Mouse (Mus musculus): ENCODE measurements at regions not wholly inside any gene's neighbourhood (a gene's known extent, or its start where the extent isn't known, plus 50 kb on each side); places are given as distances from the start of the nearest gene placed in this dataset.

DNA sequence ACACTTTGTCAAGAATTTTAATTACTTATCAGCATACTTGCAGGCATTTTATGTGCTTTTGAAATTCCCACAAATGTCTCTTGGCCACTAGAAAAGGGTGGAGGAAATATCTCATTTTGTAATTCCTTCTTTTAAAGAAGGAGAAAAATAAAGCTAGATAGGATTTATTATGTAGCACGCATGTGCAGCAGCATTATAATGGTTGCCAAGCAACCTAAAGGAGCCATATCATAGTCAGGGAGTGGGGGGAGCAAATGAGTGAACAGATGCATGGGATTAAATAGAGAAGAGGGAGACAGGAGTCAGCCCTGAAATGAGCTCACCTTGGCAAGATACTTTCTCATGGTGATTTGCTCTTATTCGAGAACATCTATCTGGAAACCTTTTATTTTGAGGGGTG is 483.0 kb upstream of the Pou3f2 start:
- no peak overlapping the region for H3K9ac ChIP-seq (replicated peaks; ENCODE audit: low read depth, low read length)
- no peaks in the 10 kb centered on the region for H3K9me3 ChIP-seq (replicated peaks; ENCODE audit: control insufficient read depth, low read length)
- no peak overlapping the region for H3K27ac ChIP-seq (ENCODE audit: low read depth)
- no peak overlapping the region for H3K4me3 ChIP-seq (ENCODE audit: low read depth, low read length)
- TF ChIP-seq CTCF (IDR thresholded peaks at IDR 0.05; ENCODE audit: low read depth) (no peak), EP300 (IDR thresholded peaks at IDR 0.05; ENCODE audit: low read depth) (no peak)
- no peak for DNase-seq (ENCODE audit: low spot score)
- no peak for ATAC-seq (ENCODE audit: insufficient read depth, low read depth)
- H3K27me3 ChIP-seq (ENCODE audit: control insufficient read depth, insufficient read depth, low read length) = no peaks in the 10 kb centered on the region
- WGBS = 60% methylated on average over 2 of the region's 2 CpGs
- H3K4me2 ChIP-seq (ENCODE audit: low read depth, low read length) = no peak overlapping the region
- no peaks in the 10 kb centered on the region for H3K4me1 ChIP-seq (ENCODE audit: control insufficient read depth, insufficient read depth)
- H3K36me3 ChIP-seq (replicated peaks; ENCODE audit: control insufficient read depth, insufficient read depth, low read length) = no peaks in the 10 kb centered on the region

DNA sequence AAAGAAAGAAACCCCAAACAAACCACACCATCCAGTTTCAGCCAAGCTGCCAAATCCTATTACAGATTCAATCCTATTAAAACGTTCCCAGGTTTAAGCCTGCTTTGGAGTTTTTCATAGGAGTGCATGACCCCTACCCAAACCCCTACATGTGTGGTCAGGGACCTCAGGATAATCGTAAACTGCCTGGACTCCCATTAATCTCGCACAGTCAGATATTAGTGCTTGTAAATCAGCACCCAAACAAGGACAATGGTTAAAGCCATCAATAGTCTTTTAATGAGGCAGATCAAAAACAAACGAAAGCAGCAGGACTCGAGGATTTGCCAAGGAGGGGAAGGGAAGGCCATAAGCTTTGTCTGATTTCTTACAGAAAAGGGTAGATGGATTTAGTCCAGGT is 482.3 kb upstream of the Pou3f2 start:
- Histone ChIP-seq H3K4me2 (ENCODE audit: low read depth, low read length) (no peak overlapping the region), H3K27me3 (ENCODE audit: control insufficient read depth, insufficient read depth, low read length) (no peaks in the 10 kb centered on the region), H3K9me3 (replicated peaks; ENCODE audit: control insufficient read depth, low read length) (no peaks in the 10 kb centered on the region), H3K4me3 (ENCODE audit: low read depth, low read length) (no peak overlapping the region), H3K27ac (ENCODE audit: low read depth) (no peak overlapping the region), H3K9ac (replicated peaks; ENCODE audit: low read depth, low read length) (no peak overlapping the region), H3K36me3 (replicated peaks; ENCODE audit: control insufficient read depth, insufficient read depth, low read length) (no peaks in the 10 kb centered on the region), H3K4me1 (ENCODE audit: control insufficient read depth, insufficient read depth) (no peaks in the 10 kb centered on the region)
- WGBS = 38% methylated on average over 5 of the region's 5 CpGs
- no peak for DNase-seq (ENCODE audit: low spot score)
- ATAC-seq (ENCODE audit: insufficient read depth, low read depth) = no peak
- TF ChIP-seq EP300 (IDR thresholded peaks at IDR 0.05; ENCODE audit: low read depth) (no peak), CTCF (IDR thresholded peaks at IDR 0.05; ENCODE audit: low read depth) (no peak)

DNA sequence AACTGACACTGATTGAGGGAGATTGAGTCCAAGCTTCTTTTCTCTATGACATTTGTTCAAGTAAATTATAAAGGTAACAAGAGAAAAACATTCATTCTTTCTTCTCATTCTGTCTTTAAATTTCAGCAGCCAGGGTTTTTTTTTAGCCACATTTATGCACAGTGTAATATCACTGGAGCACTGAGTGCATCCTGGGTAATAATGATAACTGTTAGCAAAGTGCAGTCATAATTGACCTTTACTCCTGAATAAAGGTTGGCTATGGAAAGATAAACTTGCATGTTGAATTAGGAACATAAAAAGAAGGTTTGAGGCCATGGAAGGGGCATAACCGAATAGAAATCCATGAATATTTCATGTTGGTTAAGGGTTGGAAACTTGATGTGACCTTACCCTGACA is 461.3 kb upstream of the Pou3f2 start:
- H3K4me3 ChIP-seq (ENCODE audit: low read depth, low read length) = no peak overlapping the region
- 72% methylated on average over 1 of the region's 1 CpGs for WGBS
- ATAC-seq (ENCODE audit: insufficient read depth, low read depth) (no peak), DNase-seq (ENCODE audit: low spot score) (no peak)
- no peaks in the 10 kb centered on the region for H3K9me3 ChIP-seq (replicated peaks; ENCODE audit: control insufficient read depth, low read length)
- no peak overlapping the region for H3K4me2 ChIP-seq (ENCODE audit: low read depth, low read length)
- no peak overlapping the region for H3K27ac ChIP-seq (ENCODE audit: low read depth)
- no peak overlapping the region for H3K9ac ChIP-seq (replicated peaks; ENCODE audit: low read depth, low read length)
- peaks cover 12% of the 10 kb centered on the region; the same call in 1 of the 2 replicates for H3K4me1 ChIP-seq (ENCODE audit: control insufficient read depth, insufficient read depth)
- no peaks in the 10 kb centered on the region for H3K27me3 ChIP-seq (ENCODE audit: control insufficient read depth, insufficient read depth, low read length)
- TF ChIP-seq CTCF (IDR thresholded peaks at IDR 0.05; ENCODE audit: low read depth) (no peak), EP300 (IDR thresholded peaks at IDR 0.05; ENCODE audit: low read depth) (no peak)
- no peaks in the 10 kb centered on the region for H3K36me3 ChIP-seq (replicated peaks; ENCODE audit: control insufficient read depth, insufficient read depth, low read length)

DNA sequence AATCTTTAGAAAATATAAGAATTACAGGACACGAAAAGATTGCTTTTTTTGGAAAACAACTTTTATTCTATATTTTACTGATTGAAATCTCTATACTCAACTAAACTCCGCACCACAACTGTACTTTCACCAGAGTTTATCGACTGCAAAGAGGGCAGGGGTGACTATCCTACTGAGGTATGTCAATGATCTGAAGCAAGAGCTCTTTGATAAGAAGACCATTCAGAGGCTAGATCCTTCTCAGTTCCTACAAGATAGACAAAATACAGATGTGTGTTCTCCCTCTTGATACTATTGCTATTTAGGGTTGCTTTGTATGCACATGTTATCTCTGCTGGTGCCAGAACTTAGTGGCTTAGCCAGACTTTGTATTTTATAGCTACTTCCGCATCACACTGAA is 460.7 kb upstream of the Pou3f2 start:
- H3K27me3 ChIP-seq (ENCODE audit: control insufficient read depth, insufficient read depth, low read length) = no peaks in the 10 kb centered on the region
- no peak overlapping the region for H3K4me3 ChIP-seq (ENCODE audit: low read depth, low read length)
- 52% methylated on average over 4 of the region's 4 CpGs for WGBS
- TF ChIP-seq CTCF (IDR thresholded peaks at IDR 0.05; ENCODE audit: low read depth) (no peak), EP300 (IDR thresholded peaks at IDR 0.05; ENCODE audit: low read depth) (no peak)
- H3K9ac ChIP-seq (replicated peaks; ENCODE audit: low read depth, low read length) = no peak overlapping the region
- no peak overlapping the region for H3K27ac ChIP-seq (ENCODE audit: low read depth)
- H3K9me3 ChIP-seq (replicated peaks; ENCODE audit: control insufficient read depth, low read length) = no peaks in the 10 kb centered on the region
- H3K36me3 ChIP-seq (replicated peaks; ENCODE audit: control insufficient read depth, insufficient read depth, low read length) = no peaks in the 10 kb centered on the region
- ATAC-seq (ENCODE audit: insufficient read depth, low read depth) (no peak), DNase-seq (ENCODE audit: low spot score) (no peak)
- H3K4me1 ChIP-seq (ENCODE audit: control insufficient read depth, insufficient read depth) = peaks cover 12% of the 10 kb centered on the region; the same call in 1 of the 2 replicates
- no peak overlapping the region for H3K4me2 ChIP-seq (ENCODE audit: low read depth, low read length)

DNA sequence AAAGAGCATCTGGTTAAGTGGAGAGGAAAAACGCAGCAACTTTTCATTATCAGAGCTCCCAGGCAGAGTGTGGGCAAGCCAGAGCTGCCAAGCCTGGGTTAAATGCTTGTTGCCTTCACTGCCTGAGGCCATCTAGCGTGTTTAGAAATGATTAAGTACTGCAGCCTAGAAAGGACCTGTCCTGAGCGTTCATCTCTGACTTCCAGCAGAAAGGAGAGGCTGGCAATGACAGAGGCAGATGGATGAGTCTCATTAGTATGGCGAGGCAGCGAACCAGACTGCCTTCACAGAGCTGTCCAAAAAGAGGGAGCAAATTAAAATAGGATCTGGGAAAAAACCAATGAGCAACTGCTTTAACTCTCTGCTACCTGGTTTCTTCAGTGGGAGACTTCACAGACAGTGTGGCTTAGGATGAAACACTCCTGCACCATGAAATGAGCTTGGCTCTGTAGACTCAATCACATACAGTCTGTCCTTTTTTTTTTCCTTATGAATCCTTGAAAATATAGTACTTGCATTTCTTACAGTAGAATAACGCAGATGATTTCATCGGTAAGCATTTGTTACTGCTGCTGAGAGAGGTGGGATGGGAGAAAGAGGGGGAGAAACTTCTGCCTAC is 458.7 kb upstream of the Pou3f2 start:
- Histone ChIP-seq H3K4me2 (ENCODE audit: low read depth, low read length) (no peak overlapping the region), H3K27ac (ENCODE audit: low read depth) (no peak overlapping the region), H3K4me1 (ENCODE audit: control insufficient read depth, insufficient read depth) (peaks cover 12% of the 10 kb centered on the region; the same call in 1 of the 2 replicates), H3K36me3 (replicated peaks; ENCODE audit: control insufficient read depth, insufficient read depth, low read length) (no peaks in the 10 kb centered on the region), H3K9me3 (replicated peaks; ENCODE audit: control insufficient read depth, low read length) (no peaks in the 10 kb centered on the region), H3K4me3 (ENCODE audit: low read depth, low read length) (no peak overlapping the region), H3K27me3 (ENCODE audit: control insufficient read depth, insufficient read depth, low read length) (no peaks in the 10 kb centered on the region), H3K9ac (replicated peaks; ENCODE audit: low read depth, low read length) (no peak overlapping the region)
- WGBS = 32% methylated on average over 7 of the region's 7 CpGs
- no peak for DNase-seq (ENCODE audit: low spot score)
- TF ChIP-seq EP300 (IDR thresholded peaks at IDR 0.05; ENCODE audit: low read depth) = no peak
- no peak for TF ChIP-seq CTCF (IDR thresholded peaks at IDR 0.05; ENCODE audit: low read depth)
- no peak for ATAC-seq (ENCODE audit: insufficient read depth, low read depth)

- ATAC-seq (ENCODE audit: insufficient read depth, low read depth) (no peak), DNase-seq (ENCODE audit: low spot score) (no peak)
- Histone ChIP-seq H3K9me3 (replicated peaks; ENCODE audit: control insufficient read depth, low read length) (no peaks in the 10 kb centered on the region), H3K4me1 (ENCODE audit: control insufficient read depth, insufficient read depth) (no peaks in the 10 kb centered on the region), H3K4me3 (ENCODE audit: low read depth, low read length) (no peak overlapping the region), H3K9ac (replicated peaks; ENCODE audit: low read depth, low read length) (no peak overlapping the region), H3K27me3 (ENCODE audit: control insufficient read depth, insufficient read depth, low read length) (no peaks in the 10 kb centered on the region), H3K36me3 (replicated peaks; ENCODE audit: control insufficient read depth, insufficient read depth, low read length) (no peaks in the 10 kb centered on the region), H3K4me2 (ENCODE audit: low read depth, low read length) (no peak overlapping the region), H3K27ac (ENCODE audit: low read depth) (no peak overlapping the region)
- TF ChIP-seq CTCF (IDR thresholded peaks at IDR 0.05; ENCODE audit: low read depth) (no peak), EP300 (IDR thresholded peaks at IDR 0.05; ENCODE audit: low read depth) (no peak)
- WGBS = 35% methylated on average over 1 of the region's 1 CpGs
These were observed 450.1 kb upstream of the Pou3f2 start for GRCm38 (mm10) chr4:22938302-22938701.
